Mouse (Mus musculus) heart, adult 2 months (tissue): ENCODE measurements around the gene Arhgdig. TPM values are rescaled to one million over a fixed set of nuclear protein-coding genes. Genes with fewer than 3 reads are reported as not detected.
A peak's percentile ranks its signal among the peaks of the same experiment; 100 is the strongest.

Source experiments
- DNase-seq, 2 experiments: peaks; one replicate each; pipeline ENCODE4 v3.0.0; 2021
- H3K27ac ChIP-seq: fragments of 200-600 bp; 2 replicates; pipeline ENCODE4 v1.8.1; 2022
- H3K27me3 ChIP-seq: fragments of 200-500 bp; 2 replicates; pipeline ENCODE4 v1.6.1; 2012; ENCODE audit warnings: mild to moderate bottlenecking, low read length, inconsistent platforms, mixed read lengths; ENCODE audit not compliant: control insufficient read depth, insufficient read depth
- H3K36me3 ChIP-seq: fragments of 200-500 bp; 2 replicates; pipeline ENCODE4 v1.6.1; 2012; ENCODE audit warnings: low read length, inconsistent platforms; ENCODE audit not compliant: control insufficient read depth, insufficient read depth
- H3K4me1 ChIP-seq: fragments of 200-500 bp; 2 replicates; pipeline ENCODE4 v1.6.1; 2011; ENCODE audit warnings: low read length; ENCODE audit not compliant: control insufficient read depth, insufficient read depth
- H3K4me3 ChIP-seq: fragments of 200-600 bp; 2 replicates; pipeline ENCODE4 v1.8.1; 2022
- H3K79me2 ChIP-seq: fragments of 200-500 bp; replicated peaks from 2 replicates; pipeline ENCODE4 v1.6.1; 2012; ENCODE audit warnings: mild to moderate bottlenecking, inconsistent platforms, low read length, moderate library complexity, mixed read lengths; ENCODE audit not compliant: control insufficient read depth, insufficient read depth
- H3K9ac ChIP-seq: fragments of 200-500 bp; 2 replicates; pipeline ENCODE4 v1.6.1; 2012; ENCODE audit warnings: low read depth, mild to moderate bottlenecking, control low read depth, inconsistent platforms, low read length, mixed read lengths
- CTCF ChIP-seq: fragments of 200-600 bp; IDR thresholded peaks from 2 replicates; pipeline ENCODE4 v1.8.1; 2022; ENCODE audit warnings: antibody characterized with exemption, mild to moderate bottlenecking, moderate library complexity
- EP300 ChIP-seq: fragments of 200-500 bp; IDR thresholded peaks from 2 replicates; pipeline ENCODE4 v1.6.1; 2011; ENCODE audit warnings: low read depth, low read length, control low read depth; ENCODE audit not compliant: insufficient read depth
- POLR2A ChIP-seq: fragments of 200-500 bp; IDR thresholded peaks from 2 replicates; pipeline ENCODE4 v1.6.1; 2011; ENCODE audit warnings: mild to moderate bottlenecking, low read depth, low read length, control low read depth; ENCODE audit not compliant: insufficient read depth
- WGBS: fragments of 180-500 bp; shearing (Covaris S2); methylation state at CpG from one replicate; pipeline ENCODE4 v1.1.7; 2018; 5-methylcytosine and 5-hydroxymethylcytosine counted together
- intact Hi-C: fragments of 180-260 bp; cut with DNase I; formaldehyde crosslinking; loops from one replicate; pipeline ENCODE4 v1.15.1; 2025
- polyA plus RNA-seq: library from polyadenylated mRNA; depleted of rRNA; stranded (reverse); fragments of >200 nt; gene quantifications from 2 replicates; pipeline ENCODE4 v1.2.3, GENCODE M21; 2012
- total RNA-seq, 2 experiments: library from RNA; stranded (reverse); gene quantifications; 2 replicates each; pipeline ENCODE4 v1.2.3; 2021

The Arhgdig gene
- total and polyA plus RNA-seq, 3 experiments, result 0.36 to 1.5 (median 0.47) TPM

DNA sequence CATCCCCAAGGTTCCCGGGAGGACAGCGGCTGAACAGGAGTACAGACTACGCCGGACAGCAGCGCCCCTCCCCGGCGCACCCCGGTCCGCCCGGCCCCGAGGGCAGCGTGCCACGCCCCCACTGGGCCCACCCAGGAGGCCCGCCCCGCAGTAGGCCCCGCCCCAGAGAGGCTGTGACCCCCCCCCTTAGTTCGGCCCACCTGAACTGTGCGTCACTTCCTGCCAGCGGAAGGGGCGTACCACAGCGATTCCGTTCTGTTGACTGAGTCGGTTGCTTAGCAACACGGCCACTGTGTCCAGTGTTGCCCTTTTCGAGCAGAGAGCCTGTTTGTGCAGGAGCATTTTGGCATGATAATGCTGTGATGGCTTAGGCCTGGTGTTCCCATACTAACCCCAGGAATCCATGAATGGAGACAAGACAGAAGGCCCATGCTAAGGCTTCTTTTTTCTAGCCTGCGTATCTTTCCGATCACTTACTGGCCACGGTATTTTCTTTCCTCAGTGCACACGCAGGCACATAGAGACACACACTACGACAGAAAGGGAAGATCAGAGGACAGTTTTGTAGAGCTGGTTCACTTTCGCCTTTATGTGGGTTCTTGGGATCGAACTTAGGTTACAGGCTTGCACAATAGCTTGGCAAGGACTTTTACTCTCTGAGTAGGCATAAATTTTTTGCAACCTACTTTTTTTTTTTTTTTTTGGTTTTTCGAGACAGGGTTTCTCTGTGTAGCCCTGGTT is 36.7 kb upstream of the Arhgdig start, which contains the start of gene Fam234a:
Gene Fam234a (minus strand): TSS at position 142 of the 741 bp plus-strand sequence.
- peak; percentile 94 to 95 for DNase-seq
- intact Hi-C loops, result loop anchor here (5.0 kb wide), 2 partner anchors 107 to 122 kb away; partner anchors contain the start of genes Axin1 and Mrpl28
- peak; percentile 59; the same call in 1 of the 2 replicates for TF ChIP-seq EP300
- TF ChIP-seq POLR2A, result peak; percentile 65
- peak; percentile 43 for TF ChIP-seq CTCF
- H3K4me1 ChIP-seq, result peaks cover 4% of the 10 kb centered on the region; the same call in 1 of the 2 replicates
- H3K36me3 ChIP-seq, result no peaks in the 10 kb centered on the region; the same call in 1 of the 2 replicates
- H3K4me3 ChIP-seq, result peak within 1 kb of the TSS; percentile 66
- H3K27ac ChIP-seq, result peak within 1 kb of the TSS; percentile 89
- WGBS, result 5% methylated on average over 32 of the region's 33 CpGs
- H3K79me2 ChIP-seq, result no peaks in the 10 kb centered on the region
- no peaks in the 10 kb centered on the region for H3K27me3 ChIP-seq
- peak within 1 kb of the TSS; percentile 82 for H3K9ac ChIP-seq

DNA sequence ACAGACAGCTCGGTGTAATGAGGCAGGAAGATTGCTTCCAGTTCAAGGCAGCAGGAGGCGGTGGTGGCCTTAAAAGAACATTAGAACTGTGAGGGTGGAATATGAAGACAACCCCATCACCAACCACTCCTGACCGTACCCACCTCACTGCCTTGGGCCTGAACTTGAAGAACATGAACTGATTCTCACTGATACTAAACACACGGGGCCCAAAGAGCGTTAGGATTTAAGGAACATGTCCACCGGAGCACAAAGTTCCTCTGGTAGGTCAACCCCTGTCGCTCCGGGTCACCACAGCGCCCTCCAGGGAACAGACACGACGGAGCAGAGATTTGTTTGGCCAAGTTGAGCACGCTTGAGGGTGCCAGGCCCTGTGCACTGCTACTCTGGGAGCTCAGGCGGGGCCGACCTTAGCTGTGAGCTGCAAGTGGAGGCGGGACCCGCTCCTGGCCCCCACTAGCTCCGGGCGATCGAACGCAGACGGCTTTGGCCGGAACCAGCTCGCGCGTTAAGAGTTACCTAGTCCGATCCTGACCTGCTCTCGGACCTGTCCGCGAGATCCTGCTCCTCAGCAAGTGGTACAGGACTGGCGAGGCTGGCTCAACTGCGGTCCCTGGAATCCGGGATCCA is 36.0 kb upstream of the Arhgdig start:
- Histone ChIP-seq H3K27ac (peak overlapping the region; percentile 89), H3K79me2 (no peaks in the 10 kb centered on the region), H3K27me3 (no peaks in the 10 kb centered on the region), H3K4me3 (peak overlapping the region; percentile 66), H3K9ac (peak overlapping the region; percentile 82), H3K36me3 (no peaks in the 10 kb centered on the region; the same call in 1 of the 2 replicates), H3K4me1 (peaks cover 4% of the 10 kb centered on the region; the same call in 1 of the 2 replicates)
- intact Hi-C loops, result loop anchor here (5.0 kb wide), 2 partner anchors 106 to 121 kb away; partner anchors contain the start of genes Axin1 and Mrpl28
- 2% methylated on average over 32 of the region's 32 CpGs for WGBS
- peak; percentile 53 for TF ChIP-seq CTCF
- TF ChIP-seq POLR2A, result no peak
- TF ChIP-seq EP300, result no peak
- DNase-seq, result no peak

DNA sequence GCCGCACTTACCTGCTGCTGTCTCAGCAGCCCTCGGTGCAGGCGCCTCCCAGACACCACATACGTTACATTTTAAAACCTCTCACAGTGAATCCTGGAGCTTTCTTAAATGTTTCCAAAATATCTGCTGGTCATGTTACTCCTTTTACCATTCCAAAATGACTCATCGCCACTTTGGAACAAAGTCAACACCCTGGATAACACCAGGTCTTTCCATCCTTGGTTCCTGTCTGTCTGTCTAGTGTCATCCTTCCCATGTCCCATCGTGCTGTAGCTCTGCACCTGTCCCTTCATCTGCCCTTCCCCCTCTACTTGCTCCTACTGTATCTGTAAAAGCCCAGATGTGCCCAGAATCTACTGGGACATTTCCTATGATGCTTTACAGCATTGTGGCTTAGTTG is 33.4 kb upstream of the Arhgdig start:
- H3K27ac ChIP-seq, result no peak overlapping the region
- 59% methylated on average over 6 of the region's 6 CpGs for WGBS
- H3K79me2 ChIP-seq, result peaks cover 1% of the 10 kb centered on the region; the same call in 1 of the 2 replicates
- intact Hi-C loops, result loop anchor here (5.0 kb wide), 2 partner anchors 104 to 119 kb away; partner anchors contain the start of genes Axin1 and Mrpl28
- H3K4me3 ChIP-seq, result no peak overlapping the region
- no peak for TF ChIP-seq EP300
- peaks cover 4% of the 10 kb centered on the region; the same call in 1 of the 2 replicates for H3K4me1 ChIP-seq
- no peak overlapping the region for H3K9ac ChIP-seq
- H3K36me3 ChIP-seq, result peaks cover 1% of the 10 kb centered on the region; the same call in 1 of the 2 replicates
- no peak for DNase-seq
- H3K27me3 ChIP-seq, result no peaks in the 10 kb centered on the region

DNA sequence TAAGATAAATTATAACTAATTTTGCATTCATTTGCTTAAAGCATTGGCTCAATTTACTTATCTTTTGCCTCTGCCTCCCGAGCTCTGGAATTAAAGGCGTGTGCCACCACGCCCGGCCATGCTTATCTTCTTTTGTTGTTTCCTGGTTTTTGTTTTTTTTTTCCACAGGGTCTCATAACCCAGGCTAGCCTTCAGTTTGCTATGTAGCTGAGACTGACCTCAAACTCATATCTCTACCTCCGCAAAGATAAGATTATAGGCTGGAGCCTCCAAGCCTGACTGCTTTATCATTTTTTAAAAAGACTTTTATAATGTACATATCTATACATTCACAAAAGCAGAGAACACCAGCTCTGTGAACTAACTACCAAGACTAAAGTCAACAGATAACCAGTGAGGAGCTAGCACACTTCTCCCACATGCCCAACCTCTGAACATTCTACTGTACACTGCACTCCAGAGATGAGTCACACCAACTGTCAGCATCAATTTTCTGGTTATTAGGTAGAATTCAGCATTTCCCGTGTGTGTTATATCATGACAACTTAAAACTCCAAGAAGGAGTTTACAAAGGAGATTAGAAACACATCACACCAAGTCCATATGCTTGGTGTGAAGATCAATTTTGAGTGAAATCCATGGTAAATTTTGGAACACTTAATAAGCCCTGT is 32.7 kb upstream of the Arhgdig start:
- TF ChIP-seq EP300 (no peak), POLR2A (no peak), CTCF (no peak)
- 54% methylated on average over 6 of the region's 6 CpGs for WGBS
- no peak overlapping the region for H3K27ac ChIP-seq
- intact Hi-C loops, result loop anchor here (5.0 kb wide), 2 partner anchors 103 to 118 kb away; partner anchors contain the start of genes Axin1 and Mrpl28
- DNase-seq, result no peak
- no peak overlapping the region for H3K9ac ChIP-seq
- H3K36me3 ChIP-seq, result peaks cover 2% of the 10 kb centered on the region; the same call in 1 of the 2 replicates
- H3K4me3 ChIP-seq, result no peak overlapping the region
- peaks cover 4% of the 10 kb centered on the region; the same call in 1 of the 2 replicates for H3K4me1 ChIP-seq
- no peaks in the 10 kb centered on the region for H3K27me3 ChIP-seq
- H3K79me2 ChIP-seq, result peaks cover 1% of the 10 kb centered on the region; the same call in 1 of the 2 replicates

DNA sequence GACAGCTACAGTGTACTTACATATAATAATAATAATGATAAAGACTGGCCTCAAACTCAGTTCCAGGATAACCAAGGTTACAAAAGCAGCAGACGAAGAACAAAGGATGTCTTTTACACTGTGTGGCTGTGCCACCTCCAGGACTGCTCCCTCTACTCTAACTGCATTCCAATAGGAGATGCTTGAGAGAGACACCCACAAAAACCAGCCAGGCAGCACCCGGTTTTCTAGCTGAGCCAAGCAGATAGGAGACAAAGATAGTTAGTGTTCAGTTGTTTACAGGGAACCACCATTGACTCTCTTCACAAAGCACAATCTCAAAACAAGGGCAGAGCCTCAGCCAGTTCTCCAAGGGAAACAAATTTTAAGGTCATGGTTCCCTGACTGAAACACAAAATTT is 32.0 kb upstream of the Arhgdig start:
- intact Hi-C loops, result no loop called here
- H3K27ac ChIP-seq, result no peak overlapping the region
- 44% methylated on average over 2 of the region's 2 CpGs for WGBS
- H3K36me3 ChIP-seq, result peaks cover 2% of the 10 kb centered on the region; the same call in 1 of the 2 replicates
- TF ChIP-seq EP300 (no peak), POLR2A (no peak), CTCF (no peak)
- peaks cover 6% of the 10 kb centered on the region; the same call in 1 of the 2 replicates for H3K4me1 ChIP-seq
- H3K9ac ChIP-seq, result no peak overlapping the region
- no peak for DNase-seq
- H3K79me2 ChIP-seq, result peaks cover 1% of the 10 kb centered on the region; the same call in 1 of the 2 replicates
- no peak overlapping the region for H3K4me3 ChIP-seq
- no peaks in the 10 kb centered on the region for H3K27me3 ChIP-seq
